Mouse (Mus musculus): ENCODE data around the gene Ormdl2.

DNA sequence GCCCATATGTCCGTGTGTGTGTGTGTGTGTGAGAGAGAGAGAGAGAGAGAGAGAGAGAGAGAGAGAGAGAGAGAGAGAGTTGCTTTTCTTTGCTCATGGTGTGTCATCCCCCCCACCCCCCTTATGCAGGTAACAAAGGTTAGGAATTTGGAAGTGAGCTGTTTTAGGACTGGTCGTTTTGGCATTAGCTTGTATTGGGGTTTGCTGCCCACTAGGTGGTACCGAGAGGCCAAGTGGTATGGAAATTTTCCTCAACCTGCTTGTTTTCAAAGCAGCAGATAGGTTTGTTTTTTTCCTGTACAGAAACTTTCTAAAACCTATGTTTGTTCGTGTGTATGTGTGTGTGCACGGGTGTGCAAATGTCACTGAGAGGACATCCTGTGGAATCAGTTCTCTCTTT is 47.8 kb downstream of the Ormdl2 start:
- peak; percentile 45; the same call in 1 of the 2 replicates for TF ChIP-seq CTCF (IDR thresholded peaks at IDR 0.05; ENCODE audit: borderline replicate concordance, extremely low read depth, insufficient read depth, insufficient read length)
- no peak for TF ChIP-seq POLR2A (IDR thresholded peaks at IDR 0.05; ENCODE audit: borderline replicate concordance, extremely low read depth, insufficient read depth, insufficient read length, poor library complexity, severe bottlenecking)

All from brain, embryonic 14.5 days (tissue).